Comparison of ENCODE assay signal across 11 mouse cellular contexts in genomic region chr11:76508831-76509595, GRCm38 (mm10).
DNase-seq lines count a peak whose midpoint lies in the region; ATAC-seq and TF ChIP-seq lines count a peak whose summit lies in the region.
"Had no signal": no experiment of that assay in that cellular context is flagged by ENCODE, and none has a peak within 500 bp of the region (broad histone marks: within the 10 kb centered on the region; RNA-seq: fewer than 3 reads in every experiment).

No protein-coding gene starts in this region.

- TF ChIP-seq CTCF in stomach, postnatal 0 days (IDR thresholded peaks at IDR 0.05; ENCODE audit: low read depth): no peak

- H3K27me3 ChIP-seq in stomach, embryonic 16.5 days (ENCODE audit: control insufficient read depth, insufficient read depth, low read length): no peaks in the 10 kb centered on the region
- H3K27me3 ChIP-seq in stomach, postnatal 0 days (ENCODE audit: control insufficient read depth, insufficient read depth, low read length): no peaks in the 10 kb centered on the region
- no peaks in the 10 kb centered on the region for H3K27me3 ChIP-seq in hindbrain, embryonic 13.5 days
- no peaks in the 10 kb centered on the region for H3K27me3 ChIP-seq in limb, embryonic 14.5 days (ENCODE audit: control insufficient read depth, insufficient read depth, low read length)
- H3K27me3 ChIP-seq: liver, embryonic 12.5 days had no signal

- H3K9me3 ChIP-seq in stomach, embryonic 16.5 days (replicated peaks; ENCODE audit: control insufficient read depth, low read length): no peaks in the 10 kb centered on the region
- H3K9me3 ChIP-seq in stomach, postnatal 0 days (ENCODE audit: control insufficient read depth, low read length): no peaks in the 10 kb centered on the region
- H3K9me3 ChIP-seq in hindbrain, embryonic 13.5 days: no peaks in the 10 kb centered on the region
- no peaks in the 10 kb centered on the region for H3K9me3 ChIP-seq in limb, embryonic 14.5 days (ENCODE audit: control insufficient read depth, low read length)
- H3K9me3 ChIP-seq: liver, embryonic 12.5 days had no signal

- no peaks in the 10 kb centered on the region; the same call in 1 of the 2 replicates for H3K4me1 ChIP-seq in stomach, embryonic 16.5 days (ENCODE audit: control insufficient read depth, insufficient read depth, low read length)
- no peaks in the 10 kb centered on the region for H3K4me1 ChIP-seq in stomach, postnatal 0 days (replicated peaks; ENCODE audit: control insufficient read depth, insufficient read depth)
- H3K4me1 ChIP-seq in hindbrain, embryonic 13.5 days (replicated peaks): peaks cover 61% of the 10 kb centered on the region
- peaks cover 8% of the 10 kb centered on the region; the same call in 1 of the 2 replicates for H3K4me1 ChIP-seq in limb, embryonic 14.5 days (ENCODE audit: control insufficient read depth, insufficient read depth, low read length)
- H3K4me1 ChIP-seq: liver, embryonic 12.5 days had no signal

- no peak for ATAC-seq in stomach, embryonic 16.5 days (ENCODE audit: insufficient read depth, low FRiP score)
- no peak for ATAC-seq in stomach, postnatal 0 days (ENCODE audit: low FRiP score, low TSS enrichment)
- ATAC-seq in hindbrain, embryonic 13.5 days (ENCODE audit: low FRiP score): no peak
- ATAC-seq in limb, embryonic 14.5 days (ENCODE audit: low FRiP score, low read depth): no peak
- ATAC-seq in megakaryocyte-erythroid progenitor cell, adult 5-6 weeks (replicated peaks; ENCODE audit: low FRiP score, low TSS enrichment, poor library complexity, severe bottlenecking): no peak
- ATAC-seq: liver, embryonic 12.5 days had no signal

- no peak for DNase-seq in stomach, postnatal 0 days (ENCODE audit: low spot score)
- DNase-seq in limb, embryonic 14.5 days (ENCODE audit: low spot score): no peak
- no peak for DNase-seq in adrenal gland, postnatal 10 days
- no peak for DNase-seq in gastrocnemius, postnatal 10 days
- no peak for DNase-seq in lung, adult 18-20 months
- DNase-seq: embryo, embryonic 11 days; spleen, adult 18-20 months had no signal

- no peaks in the 10 kb centered on the region for H3K36me3 ChIP-seq in stomach, embryonic 16.5 days (ENCODE audit: control insufficient read depth, insufficient read depth, low read length)
- H3K36me3 ChIP-seq in stomach, postnatal 0 days (ENCODE audit: control insufficient read depth, insufficient read depth, low read length): no peaks in the 10 kb centered on the region
- no peaks in the 10 kb centered on the region for H3K36me3 ChIP-seq in hindbrain, embryonic 13.5 days
- no peaks in the 10 kb centered on the region for H3K36me3 ChIP-seq in limb, embryonic 14.5 days (ENCODE audit: control insufficient read depth, insufficient read depth, low read length)
- H3K36me3 ChIP-seq: liver, embryonic 12.5 days had no signal

- no peak overlapping the region for H3K4me2 ChIP-seq in stomach, embryonic 16.5 days (ENCODE audit: low read depth, low read length)
- no peak overlapping the region for H3K4me2 ChIP-seq in stomach, postnatal 0 days (replicated peaks; ENCODE audit: low read depth)
- no peak overlapping the region for H3K4me2 ChIP-seq in hindbrain, embryonic 13.5 days
- no peak overlapping the region for H3K4me2 ChIP-seq in limb, embryonic 14.5 days (replicated peaks; ENCODE audit: low read depth, low read length, severe bottlenecking)
- H3K4me2 ChIP-seq: liver, embryonic 12.5 days had no signal

- H3K4me3 ChIP-seq in stomach, embryonic 16.5 days (replicated peaks; ENCODE audit: low read length): no peak overlapping the region
- no peak overlapping the region for H3K4me3 ChIP-seq in stomach, postnatal 0 days (ENCODE audit: low read depth, low read length)
- H3K4me3 ChIP-seq in hindbrain, embryonic 13.5 days: no peak overlapping the region
- H3K4me3 ChIP-seq in limb, embryonic 14.5 days (replicated peaks; ENCODE audit: low read length): no peak overlapping the region
- H3K4me3 ChIP-seq: liver, embryonic 12.5 days had no signal

- no peak for TF ChIP-seq EP300 in stomach, postnatal 0 days (optimal IDR thresholded peaks at IDR 0.05)

- 88% methylated on average over 32 of the region's 32 CpGs for WGBS in stomach, embryonic 16.5 days
- 86% methylated on average over 32 of the region's 32 CpGs for WGBS in stomach, postnatal 0 days
- 87% methylated on average over 32 of the region's 32 CpGs for WGBS in hindbrain, embryonic 13.5 days
- WGBS in limb, embryonic 14.5 days: 89% methylated on average over 27 of the region's 32 CpGs

- no peak for TF ChIP-seq POLR2A in limb, embryonic 14.5 days (IDR thresholded peaks at IDR 0.05; ENCODE audit: borderline replicate concordance, extremely low read depth, insufficient read depth, insufficient read length)

- no peak overlapping the region for H3K27ac ChIP-seq in stomach, embryonic 16.5 days (ENCODE audit: low read length)
- H3K27ac ChIP-seq in stomach, postnatal 0 days (replicated peaks): no peak overlapping the region; the same call in 1 of the 2 replicates
- H3K27ac ChIP-seq in hindbrain, embryonic 13.5 days: peak overlapping the region; percentile 90
- no peak overlapping the region for H3K27ac ChIP-seq in limb, embryonic 14.5 days (replicated peaks; ENCODE audit: low read depth, low read length)
- H3K27ac ChIP-seq: liver, embryonic 12.5 days had no signal

- peak overlapping the region; percentile 22; the same call in 1 of the 2 replicates for H3K9ac ChIP-seq in stomach, embryonic 16.5 days (ENCODE audit: low read length)
- no peak overlapping the region for H3K9ac ChIP-seq in stomach, postnatal 0 days (ENCODE audit: low read length)
- H3K9ac ChIP-seq in hindbrain, embryonic 13.5 days: peak overlapping the region; percentile 53; the same call in 1 of the 2 replicates
- H3K9ac ChIP-seq in limb, embryonic 14.5 days (ENCODE audit: low read depth, low read length, severe bottlenecking): peak overlapping the region; percentile 17; the same call in 1 of the 2 replicates
- H3K9ac ChIP-seq: liver, embryonic 12.5 days had no signal
